Mouse (Mus musculus) cortical plate, adult 2 months (tissue): ENCODE data around the gene Mettl7b.

ENCODE experiments used
- CTCF ChIP-seq: fragments of 200-500 bp; IDR thresholded peaks from 2 replicates; pipeline ENCODE4 v1.5.1; 2011; ENCODE audit warnings: mild to moderate bottlenecking, control low read depth, low read length; ENCODE audit not compliant: insufficient read depth; ENCODE audit errors: extremely low read depth
- POLR2A ChIP-seq: fragments of 200-500 bp; IDR thresholded peaks from 2 replicates; pipeline ENCODE4 v1.6.1; 2011; ENCODE audit warnings: mild to moderate bottlenecking, low read length, control low read depth; ENCODE audit not compliant: insufficient read depth; ENCODE audit errors: extremely low read depth

DNA sequence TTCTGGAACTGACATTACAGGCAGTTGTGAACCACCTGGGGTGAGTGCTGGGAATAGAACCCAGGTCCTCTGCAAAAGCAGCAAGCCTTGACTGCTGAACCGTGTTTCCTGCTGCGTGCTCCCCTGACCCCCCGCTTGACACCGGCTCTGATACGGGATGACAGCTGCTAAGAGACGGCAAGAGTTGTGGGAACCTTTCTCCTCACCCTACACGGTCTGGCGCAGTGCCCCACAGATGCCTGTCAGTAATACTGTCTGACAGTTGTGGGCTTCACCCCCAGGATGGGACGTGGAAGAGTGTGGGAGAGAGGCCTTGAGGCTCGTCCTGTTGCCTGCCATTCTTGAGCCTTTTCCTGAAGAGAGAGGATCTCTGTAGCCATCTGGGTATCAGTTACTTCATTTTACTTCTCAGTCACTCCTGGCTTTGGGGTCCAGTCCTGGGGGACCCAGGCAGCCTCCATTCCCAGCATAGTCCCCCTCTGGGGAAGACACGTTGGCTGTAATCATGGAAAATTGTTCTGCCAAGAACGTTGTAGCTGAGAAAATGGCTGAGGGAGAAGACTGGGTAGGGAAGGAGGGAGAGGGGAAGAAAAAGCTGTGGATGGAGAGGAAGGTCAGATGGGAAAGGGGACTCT is 22.9 kb downstream of the Mettl7b start:
- no peak for TF ChIP-seq CTCF
- no peak for TF ChIP-seq POLR2A
